Mouse (Mus musculus): ENCODE measurements around the gene Pdk1. TPM values are rescaled to one million over a fixed set of nuclear protein-coding genes. Genes with fewer than 3 reads are reported as not detected.
"Not testable (repeated sequence)": the region's sequence is repeated elsewhere in the genome, so short reads cannot be mapped to it uniquely, and the experiment has no call there.

Gene Pdk1
- polyA plus RNA-seq, 1 experiment: 36.2 TPM

DNA sequence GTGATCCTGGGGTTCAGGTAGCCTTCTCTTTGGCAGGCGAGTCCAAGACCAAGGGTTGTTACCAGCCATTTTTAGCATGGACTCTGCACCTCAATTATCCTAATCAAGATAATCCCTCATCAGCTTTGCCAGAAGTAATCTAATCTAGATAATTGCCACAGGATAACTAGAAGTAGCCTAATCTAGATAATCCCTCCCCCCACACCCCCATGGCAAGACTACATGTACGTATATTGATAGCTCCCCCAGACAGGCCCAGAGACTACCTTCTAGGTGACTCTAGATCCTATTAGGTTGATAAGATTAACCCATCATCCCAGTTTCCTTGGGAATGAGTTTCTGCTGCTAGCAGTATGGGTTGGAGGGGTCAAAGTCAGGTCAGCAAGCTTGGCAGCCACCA, 18.5 kb downstream of the Pdk1 start:
- no peaks in the 10 kb centered on the region for H3K4me1 ChIP-seq (ENCODE audit: control insufficient read depth, insufficient read depth, low read length)
- no peak overlapping the region for H3K4me3 ChIP-seq (ENCODE audit: insufficient read depth, low read length)
- TF ChIP-seq POLR2A (IDR thresholded peaks at IDR 0.05; ENCODE audit: borderline replicate concordance, low read depth, low read length): no peak
- no peak for TF ChIP-seq CTCF (IDR thresholded peaks at IDR 0.05; ENCODE audit: low read depth, low read length)

DNA sequence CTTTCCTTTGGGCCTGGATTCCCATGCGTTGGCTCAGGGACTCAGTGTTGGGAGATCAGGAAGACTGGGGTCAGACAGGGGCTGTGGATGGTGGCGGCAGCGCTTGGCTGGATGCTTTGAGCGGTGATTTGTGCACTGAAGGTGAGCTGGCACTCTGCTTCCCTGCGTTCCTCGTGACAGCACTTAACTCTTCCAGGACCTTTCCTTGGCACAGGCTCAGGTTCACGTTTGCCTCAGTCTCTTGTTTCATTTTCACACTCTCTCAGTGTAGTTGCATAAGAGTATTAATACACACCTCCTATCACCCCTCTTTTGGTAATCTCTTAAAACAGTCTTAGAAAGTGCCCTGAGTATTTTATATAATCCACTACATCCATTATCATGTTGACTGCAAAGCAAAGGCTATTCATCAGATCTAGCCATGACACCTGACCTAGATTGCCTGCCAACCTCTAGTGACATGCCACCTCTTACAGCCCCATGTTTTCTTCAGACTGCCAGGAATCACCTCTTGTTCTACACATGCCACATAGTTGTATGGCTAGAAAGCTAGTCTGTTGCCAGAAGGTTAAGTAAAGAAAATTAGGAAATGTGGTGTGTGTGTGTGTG, 19.8 kb downstream of the Pdk1 start:
- no peaks in the 10 kb centered on the region for H3K4me1 ChIP-seq (ENCODE audit: control insufficient read depth, insufficient read depth, low read length)
- no peak overlapping the region for H3K4me3 ChIP-seq (ENCODE audit: insufficient read depth, low read length)
- H3K27ac ChIP-seq (ENCODE audit: insufficient read depth, low read depth, low read length): no peak overlapping the region
- no peak for TF ChIP-seq POLR2A (IDR thresholded peaks at IDR 0.05; ENCODE audit: borderline replicate concordance, low read depth, low read length)
- TF ChIP-seq CTCF (IDR thresholded peaks at IDR 0.05; ENCODE audit: low read depth, low read length): no peak

More for the DNA sequence above, 18.5 kb downstream of the Pdk1 start:
- H3K27ac ChIP-seq (ENCODE audit: insufficient read depth, low read depth, low read length): no peak overlapping the region

- Histone ChIP-seq H3K4me1 (ENCODE audit: control insufficient read depth, insufficient read depth, low read length) (no peaks in the 10 kb centered on the region), H3K27ac (ENCODE audit: insufficient read depth, low read depth, low read length) (no peak overlapping the region), H3K4me3 (ENCODE audit: insufficient read depth, low read length) (no peak overlapping the region)
- no peak for TF ChIP-seq CTCF (IDR thresholded peaks at IDR 0.05; ENCODE audit: low read depth, low read length)
Observed at GRCm38 (mm10) chr2:71895596-71896286, 22.7 kb downstream of the Pdk1 start.

GRCm38 (mm10) chr2:71897420-71897819, 24.4 kb downstream of the Pdk1 start:
- Histone ChIP-seq H3K4me1 (ENCODE audit: control insufficient read depth, insufficient read depth, low read length) (no peaks in the 10 kb centered on the region), H3K4me3 (ENCODE audit: insufficient read depth, low read length) (no peak overlapping the region)
- TF ChIP-seq POLR2A (IDR thresholded peaks at IDR 0.05; ENCODE audit: borderline replicate concordance, low read depth, low read length) (no peak), CTCF (IDR thresholded peaks at IDR 0.05; ENCODE audit: low read depth, low read length) (no peak)

DNA sequence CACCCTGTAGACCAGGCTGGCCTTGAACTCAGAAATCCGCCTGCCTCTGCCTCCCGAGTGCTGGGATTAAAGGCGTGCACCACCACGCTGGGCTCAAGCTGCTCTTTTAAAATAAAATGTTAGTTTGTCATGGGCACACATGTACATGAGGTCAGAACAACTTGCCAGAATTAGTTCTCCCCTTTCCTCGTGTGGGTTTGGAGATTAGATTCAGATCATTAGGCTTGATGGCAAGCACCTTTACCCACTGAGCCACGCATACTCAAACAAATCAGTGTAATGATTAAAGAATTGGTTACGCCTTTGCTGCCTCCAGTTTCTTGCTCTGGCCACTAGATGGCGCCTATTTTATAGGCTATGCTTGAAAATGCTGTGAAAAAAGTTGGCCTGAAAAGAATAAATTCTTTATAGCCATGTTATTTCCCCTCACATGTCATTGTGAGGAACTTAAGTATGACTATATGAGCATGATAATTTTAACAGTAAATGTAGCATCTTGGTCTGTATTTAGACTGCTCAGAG, 25.4 kb downstream of the Pdk1 start:
- Histone ChIP-seq H3K4me1 (ENCODE audit: control insufficient read depth, insufficient read depth, low read length) (no peaks in the 10 kb centered on the region), H3K4me3 (ENCODE audit: insufficient read depth, low read length) (no peak overlapping the region), H3K27ac (ENCODE audit: insufficient read depth, low read depth, low read length) (no peak overlapping the region)
- TF ChIP-seq POLR2A (IDR thresholded peaks at IDR 0.05; ENCODE audit: borderline replicate concordance, low read depth, low read length) (no peak), CTCF (IDR thresholded peaks at IDR 0.05; ENCODE audit: low read depth, low read length) (no peak)

More at GRCm38 (mm10) chr2:71897420-71897819, 24.4 kb downstream of the Pdk1 start:
- H3K27ac ChIP-seq (ENCODE audit: insufficient read depth, low read depth, low read length): no peak overlapping the region

- no peak overlapping the region for H3K4me3 ChIP-seq (ENCODE audit: insufficient read depth, low read length)
- H3K27ac ChIP-seq (ENCODE audit: insufficient read depth, low read depth, low read length): no peak overlapping the region
- no peak for TF ChIP-seq CTCF (IDR thresholded peaks at IDR 0.05; ENCODE audit: low read depth, low read length)
- no peak for TF ChIP-seq POLR2A (IDR thresholded peaks at IDR 0.05; ENCODE audit: borderline replicate concordance, low read depth, low read length)
- no peaks in the 10 kb centered on the region for H3K4me1 ChIP-seq (ENCODE audit: control insufficient read depth, insufficient read depth, low read length)
Observed at GRCm38 (mm10) chr2:71899886-71900285, 26.9 kb downstream of the Pdk1 start.

GRCm38 (mm10) chr2:71905154-71905553, 32.1 kb downstream of the Pdk1 start:
- Histone ChIP-seq H3K27ac (ENCODE audit: insufficient read depth, low read depth, low read length) (no peak overlapping the region), H3K4me3 (ENCODE audit: insufficient read depth, low read length) (no peak overlapping the region), H3K4me1 (ENCODE audit: control insufficient read depth, insufficient read depth, low read length) (no peaks in the 10 kb centered on the region)
- TF ChIP-seq POLR2A (IDR thresholded peaks at IDR 0.05; ENCODE audit: borderline replicate concordance, low read depth, low read length) (no peak), CTCF (IDR thresholded peaks at IDR 0.05; ENCODE audit: low read depth, low read length) (no peak)

GRCm38 (mm10) chr2:71906356-71906755, 33.3 kb downstream of the Pdk1 start:
- H3K27ac ChIP-seq (ENCODE audit: insufficient read depth, low read depth, low read length); H3K4me1 ChIP-seq (ENCODE audit: control insufficient read depth, insufficient read depth, low read length); H3K4me3 ChIP-seq (ENCODE audit: insufficient read depth, low read length): not testable (repeated sequence)

- Histone ChIP-seq H3K4me3 (ENCODE audit: insufficient read depth, low read length) (no peak overlapping the region), H3K27ac (ENCODE audit: insufficient read depth, low read depth, low read length) (no peak overlapping the region), H3K4me1 (ENCODE audit: control insufficient read depth, insufficient read depth, low read length) (no peaks in the 10 kb centered on the region)
- TF ChIP-seq POLR2A (IDR thresholded peaks at IDR 0.05; ENCODE audit: borderline replicate concordance, low read depth, low read length) (no peak), CTCF (IDR thresholded peaks at IDR 0.05; ENCODE audit: low read depth, low read length) (no peak)
Observed at GRCm38 (mm10) chr2:71913911-71914310, 40.9 kb downstream of the Pdk1 start.

DNA sequence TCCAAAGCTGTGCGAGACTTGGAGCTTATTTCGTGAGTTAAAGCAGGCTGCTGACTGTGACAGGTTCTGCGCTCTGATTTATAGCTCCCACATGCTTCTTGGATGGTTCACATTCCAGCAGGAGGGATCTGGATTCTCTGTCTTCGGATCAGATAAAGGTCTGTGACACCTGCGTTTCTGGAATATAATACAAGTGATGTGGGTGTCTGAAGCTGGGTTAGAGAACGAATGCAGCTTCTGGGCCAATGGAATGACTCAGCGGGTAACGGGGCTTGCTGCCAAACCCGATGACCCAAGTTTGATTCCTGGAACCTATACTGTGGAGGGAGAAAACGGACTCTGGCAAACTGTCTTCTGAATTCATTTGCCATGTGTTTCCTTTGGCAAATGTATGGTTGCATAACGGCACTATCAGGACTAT, 46.2 kb downstream of the Pdk1 start:
- Histone ChIP-seq H3K4me3 (ENCODE audit: insufficient read depth, low read length) (no peak overlapping the region), H3K4me1 (ENCODE audit: control insufficient read depth, insufficient read depth, low read length) (peaks cover 2% of the 10 kb centered on the region; the same call in 1 of the 2 replicates), H3K27ac (ENCODE audit: insufficient read depth, low read depth, low read length) (no peak overlapping the region)
- no peak for TF ChIP-seq POLR2A (IDR thresholded peaks at IDR 0.05; ENCODE audit: borderline replicate concordance, low read depth, low read length)
- no peak for TF ChIP-seq CTCF (IDR thresholded peaks at IDR 0.05; ENCODE audit: low read depth, low read length)

- H3K27ac ChIP-seq (ENCODE audit: insufficient read depth, low read depth, low read length); H3K4me3 ChIP-seq (ENCODE audit: insufficient read depth, low read length); H3K4me1 ChIP-seq (ENCODE audit: control insufficient read depth, insufficient read depth, low read length): not testable (repeated sequence)
Observed at GRCm38 (mm10) chr2:71924931-71925330, 51.9 kb downstream of the Pdk1 start.

Data from bone marrow macrophage, adult 2 months (primary cell).